Mouse (Mus musculus): ENCODE results near the gene Tmtc4.

Tmtc4 gene

DNA sequence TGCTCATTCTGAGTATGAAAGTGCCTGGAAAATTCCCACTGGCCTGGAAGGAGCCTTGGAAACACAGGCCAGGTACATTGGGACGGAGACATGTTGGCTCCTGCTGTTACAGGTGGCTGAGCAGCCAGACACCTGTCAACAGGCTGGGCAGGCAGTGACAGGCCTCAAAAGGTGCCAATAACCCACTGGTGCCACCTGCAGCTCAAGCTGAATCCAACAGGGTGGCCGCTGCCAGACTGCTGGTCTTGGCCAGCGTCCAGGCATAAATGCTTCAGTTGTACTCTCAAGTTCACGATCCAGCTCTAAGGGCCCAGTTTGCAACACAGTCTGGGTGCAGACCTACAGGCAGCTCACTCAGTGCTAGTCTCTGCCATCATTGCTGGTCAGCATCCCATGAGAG lies 81.0 kb downstream of the Tmtc4 start:
- DNase-seq (ENCODE audit: low read depth, low spot score), result peak; percentile 26

DNA sequence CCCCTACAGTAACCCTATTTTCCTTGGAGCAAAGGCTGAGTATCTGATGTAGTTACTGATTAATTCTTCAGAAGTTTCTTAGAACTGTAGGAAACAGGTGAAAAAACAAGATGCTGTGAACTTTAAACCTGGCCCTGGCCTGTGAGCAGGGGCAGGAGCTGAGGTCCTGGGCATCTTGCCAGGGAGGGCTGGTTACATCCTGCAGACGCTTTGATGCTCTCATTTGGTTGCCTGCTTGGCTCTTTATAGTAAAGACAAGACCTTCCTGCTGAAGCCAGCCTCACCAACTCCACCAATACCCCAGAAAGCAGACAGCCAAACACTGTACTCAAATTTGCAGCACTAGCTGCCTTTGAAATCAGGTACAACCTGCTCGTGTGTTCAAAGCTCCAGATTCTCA lies 81.7 kb downstream of the Tmtc4 start:
- no peak for DNase-seq (ENCODE audit: low read depth, low spot score)

DNA sequence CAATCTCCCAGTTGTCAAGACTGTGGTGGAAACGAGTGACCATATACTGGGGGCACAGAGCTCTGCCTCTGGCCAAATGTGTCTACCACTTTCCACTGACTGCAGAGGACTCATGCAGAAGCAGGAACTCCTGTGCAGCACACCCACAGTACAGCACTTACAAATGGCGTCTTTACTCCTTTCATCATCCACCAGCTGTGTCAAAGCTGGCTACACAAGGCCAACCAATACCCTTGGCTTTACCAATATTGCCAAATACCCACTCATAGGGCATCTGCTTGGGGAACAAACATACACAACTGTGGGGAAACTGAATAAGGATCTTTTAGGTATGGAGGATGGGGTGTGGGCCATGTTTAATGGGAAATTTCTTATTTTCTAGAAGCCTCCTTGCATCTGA lies 82.1 kb downstream of the Tmtc4 start:
- DNase-seq (ENCODE audit: low read depth, low spot score), result no peak

DNA sequence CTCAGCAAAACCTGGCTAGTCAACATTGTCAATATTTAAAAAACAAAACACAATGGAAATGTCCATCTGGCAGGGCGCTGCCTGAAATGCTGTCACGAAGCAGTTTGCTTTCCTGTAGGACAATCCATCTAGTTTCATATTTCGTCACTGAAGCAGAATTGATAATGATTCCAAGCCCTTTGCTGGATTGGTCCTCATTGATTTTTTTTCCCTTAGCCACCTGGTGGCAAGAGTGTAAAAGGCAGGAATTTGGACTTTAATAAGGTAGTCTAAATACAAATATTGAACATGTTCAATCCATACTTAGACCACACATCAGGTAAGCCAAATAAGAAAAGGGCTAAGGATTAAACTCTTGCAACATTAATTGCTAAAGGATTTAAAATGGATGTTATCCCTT lies 82.7 kb downstream of the Tmtc4 start:
- DNase-seq (ENCODE audit: low read depth, low spot score), result no peak

DNA sequence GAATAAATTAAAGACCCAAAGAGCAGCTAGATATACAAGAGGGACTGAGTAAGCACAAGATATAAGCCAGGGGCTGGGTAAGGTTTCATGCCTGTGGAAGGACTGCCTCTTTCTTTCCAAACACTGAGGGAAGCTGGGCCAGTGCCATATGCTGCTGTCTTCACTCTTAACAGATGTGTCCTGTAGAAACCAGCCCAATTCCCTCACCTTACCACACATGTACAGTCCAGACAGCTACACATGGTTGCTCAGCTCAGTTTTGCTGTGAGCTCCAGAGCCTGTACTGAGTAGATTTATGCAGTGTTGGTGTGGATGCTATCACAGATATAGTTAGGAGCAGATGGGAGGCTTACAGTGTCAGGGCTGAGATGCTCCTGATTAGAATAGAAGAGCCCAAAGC lies 83.2 kb downstream of the Tmtc4 start:
- DNase-seq (ENCODE audit: low read depth, low spot score), result no peak

DNA sequence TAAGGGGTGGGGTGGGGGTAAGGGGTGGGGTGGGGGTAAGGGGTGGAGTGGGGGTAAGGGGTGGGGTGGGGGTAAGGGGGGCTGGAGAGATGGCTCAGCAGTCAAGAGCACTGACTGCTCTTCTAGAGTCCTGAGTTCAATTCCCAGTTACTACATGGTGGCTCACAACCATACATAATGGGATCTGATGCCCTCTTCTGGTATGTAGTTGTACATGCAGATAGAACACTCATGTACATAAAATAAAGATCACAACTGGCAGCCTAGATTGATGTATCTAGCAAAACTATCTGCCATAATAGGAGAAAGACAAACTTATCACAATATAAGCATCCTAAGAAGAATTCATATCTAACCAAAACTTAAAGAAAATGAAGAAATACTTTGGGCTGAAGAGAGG lies 85.3 kb downstream of the Tmtc4 start:
- no peak for DNase-seq (ENCODE audit: low read depth, low spot score)

DNA sequence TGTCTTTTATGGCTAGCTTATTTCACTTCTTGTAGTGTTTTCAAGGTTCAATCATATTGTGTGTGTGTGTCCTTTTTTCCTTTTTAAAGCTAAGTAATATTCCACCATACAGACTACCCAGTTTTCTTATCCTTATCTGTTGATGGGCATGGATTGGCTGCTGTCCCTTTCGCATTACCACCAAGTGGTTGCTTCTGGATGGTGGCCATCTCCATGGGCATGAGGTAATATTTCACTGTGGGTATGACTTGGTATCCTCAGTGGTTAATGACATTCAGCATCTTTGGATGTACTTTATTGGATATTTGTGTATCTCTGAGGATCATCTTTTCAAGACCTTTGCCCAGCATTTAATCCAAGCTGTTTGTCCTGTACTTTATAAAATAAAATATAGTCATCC lies 87.7 kb downstream of the Tmtc4 start:
- no peak for DNase-seq (ENCODE audit: low read depth, low spot score)

DNA sequence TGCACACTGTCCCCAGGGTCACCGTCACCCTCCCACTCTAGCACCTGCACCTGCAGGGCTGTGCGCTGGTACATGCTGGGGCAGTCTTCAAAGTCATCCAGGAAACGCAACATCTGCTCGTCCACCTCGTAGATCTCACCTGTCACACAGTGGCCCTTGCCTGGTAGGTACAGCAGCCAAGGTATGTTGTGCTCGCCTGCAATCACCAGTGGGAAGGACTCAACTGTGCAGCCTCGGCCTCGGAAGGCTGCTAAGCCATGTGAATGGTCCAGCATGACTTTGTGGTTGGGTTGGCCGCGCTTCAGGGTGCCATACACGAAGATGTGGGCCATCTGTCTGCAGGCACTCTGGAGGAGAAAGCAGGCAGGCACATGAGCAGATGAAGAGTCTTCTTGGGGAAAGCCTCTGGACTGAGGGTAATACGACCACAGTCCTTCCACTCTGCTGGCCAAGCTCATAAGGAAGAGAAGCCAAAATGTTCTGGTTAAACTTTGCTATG lies 92.3 kb downstream of the Tmtc4 start:
- no peak for DNase-seq (ENCODE audit: low read depth, low spot score)

DNA sequence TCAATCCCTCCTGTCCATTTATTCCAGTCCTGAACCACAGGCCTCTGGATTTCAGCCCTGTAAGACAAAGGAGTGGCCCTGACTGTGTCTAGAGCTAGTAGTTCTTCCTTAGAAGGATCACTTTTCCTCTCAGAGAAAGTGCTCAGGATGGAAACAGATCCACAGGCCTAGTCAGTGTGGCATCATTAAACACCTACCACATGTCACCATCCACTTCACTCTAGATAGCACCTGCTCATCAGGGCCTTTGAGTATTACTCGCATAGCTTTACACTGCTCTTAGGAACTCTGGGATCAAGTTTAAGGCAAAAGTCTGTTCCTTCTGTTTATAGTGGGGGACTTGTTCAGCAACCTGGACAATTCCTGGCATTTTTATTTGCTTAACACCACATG lies 95.4 kb downstream of the Tmtc4 start:
- DNase-seq (ENCODE audit: low read depth, low spot score), result no peak

DNA sequence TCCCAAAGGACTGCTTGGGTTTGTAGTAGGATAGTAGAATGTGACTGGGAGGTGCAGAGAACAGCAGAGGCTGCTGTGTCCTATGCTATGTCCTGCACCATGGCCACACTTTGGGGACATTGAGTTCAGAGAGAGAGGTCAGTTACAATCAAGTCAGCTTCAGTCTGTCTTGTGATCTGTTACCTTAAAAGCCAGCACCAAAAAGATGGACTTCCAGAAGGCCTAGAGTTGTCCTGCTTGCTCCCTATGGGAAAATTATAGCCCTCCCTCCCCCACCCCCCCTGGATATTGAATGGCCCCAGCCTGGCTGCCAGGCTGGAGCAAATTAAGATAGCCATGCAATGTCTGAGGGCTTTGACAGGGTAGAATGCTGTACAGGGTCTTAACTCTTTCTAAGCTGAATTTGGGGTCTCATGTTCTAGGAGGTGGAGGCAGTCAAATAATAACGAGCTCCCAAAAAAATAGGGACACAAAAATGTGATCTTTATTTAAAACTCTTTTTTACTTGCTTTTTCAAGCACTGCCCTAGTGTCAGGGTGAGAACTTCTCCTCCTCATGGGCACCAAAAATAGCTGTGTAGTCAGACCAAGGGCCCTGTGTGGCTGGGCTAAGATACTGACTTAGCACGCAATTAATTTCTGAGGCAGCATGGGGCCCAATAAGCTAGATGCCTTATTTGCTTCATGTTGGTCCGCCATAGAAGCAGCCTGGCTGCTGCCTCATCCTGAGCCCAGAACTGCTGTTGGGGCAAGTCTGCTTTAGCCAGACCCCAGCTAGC lies 95.9 kb downstream of the Tmtc4 start:
- no peak for DNase-seq (ENCODE audit: low read depth, low spot score)

DNA sequence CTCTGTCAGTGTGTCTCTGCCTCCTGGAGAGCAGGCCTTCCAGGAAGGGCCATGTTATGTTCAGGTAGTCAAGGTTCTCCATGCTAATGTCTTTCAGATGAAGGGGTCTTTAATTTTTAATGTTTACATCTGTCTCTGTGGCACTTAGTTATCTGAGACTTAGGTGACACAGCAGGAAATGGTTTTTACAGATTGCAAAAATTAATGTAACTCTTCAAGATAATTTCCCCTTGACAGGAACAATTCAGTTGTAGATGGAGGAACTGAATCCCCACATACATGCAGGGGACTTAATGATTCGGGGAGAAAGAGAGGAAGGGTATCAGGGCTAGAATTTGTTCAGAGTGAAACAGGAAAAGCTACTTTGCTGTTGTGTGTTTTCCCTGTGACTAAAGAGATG lies 96.6 kb downstream of the Tmtc4 start:
- DNase-seq (ENCODE audit: low read depth, low spot score), result no peak

DNA sequence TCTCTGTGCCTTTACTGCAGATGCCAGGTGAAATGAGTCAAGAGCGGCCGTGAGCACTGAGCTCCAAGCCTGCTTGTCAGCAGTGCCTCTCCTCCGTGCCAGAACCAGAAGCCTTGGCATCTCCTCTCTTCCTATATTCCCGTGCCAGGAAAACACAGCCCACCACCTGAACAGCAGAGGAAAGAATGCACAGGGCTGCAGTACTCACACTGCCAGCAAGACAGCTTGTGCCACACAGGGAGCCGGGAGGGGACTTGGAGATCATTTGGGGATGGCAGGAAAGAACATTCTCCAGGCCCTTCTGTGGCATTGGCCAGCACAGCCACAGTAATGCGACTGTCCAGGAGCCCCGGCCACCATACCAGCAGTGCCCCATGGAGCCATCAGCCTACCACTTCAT lies 97.9 kb downstream of the Tmtc4 start:
- DNase-seq (ENCODE audit: low read depth, low spot score), result no peak

DNA sequence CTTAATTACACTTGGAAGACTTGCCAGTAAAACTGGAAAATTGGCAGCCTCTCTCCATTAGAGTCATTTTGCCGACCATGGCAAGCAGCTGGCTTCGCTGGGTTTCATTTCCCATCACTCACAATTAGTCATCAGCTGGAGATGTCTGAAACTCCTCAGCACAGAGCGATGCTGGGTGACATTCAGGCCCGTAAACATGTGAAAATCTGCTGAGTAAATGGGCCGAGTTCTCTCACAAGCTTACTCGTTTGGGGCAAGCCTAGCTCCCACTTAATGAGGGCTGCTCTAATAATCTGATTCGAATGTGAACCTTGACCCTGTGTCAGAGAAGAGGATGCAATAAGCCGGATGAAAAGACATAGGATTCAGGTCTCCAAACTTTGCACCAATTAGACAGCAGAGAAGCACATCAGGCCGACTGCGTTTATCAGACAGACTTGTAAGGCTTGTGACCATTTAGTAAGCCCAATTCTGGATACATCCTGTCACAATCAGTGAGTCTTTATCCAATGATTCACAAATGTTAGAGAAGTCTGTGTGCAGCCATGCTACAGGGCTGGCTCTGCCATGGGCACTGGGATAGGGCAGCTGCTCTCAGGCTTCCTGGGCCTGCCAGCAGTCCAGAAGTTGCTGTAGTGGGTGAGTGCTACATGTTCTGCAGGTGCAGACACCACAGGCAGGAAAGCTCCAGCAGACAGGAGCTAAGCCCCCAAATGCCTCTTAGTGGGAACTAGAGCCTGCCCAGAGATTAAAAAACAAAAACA lies 99.8 kb downstream of the Tmtc4 start:
- DNase-seq (ENCODE audit: low read depth, low spot score), result peak; percentile 32

DNA sequence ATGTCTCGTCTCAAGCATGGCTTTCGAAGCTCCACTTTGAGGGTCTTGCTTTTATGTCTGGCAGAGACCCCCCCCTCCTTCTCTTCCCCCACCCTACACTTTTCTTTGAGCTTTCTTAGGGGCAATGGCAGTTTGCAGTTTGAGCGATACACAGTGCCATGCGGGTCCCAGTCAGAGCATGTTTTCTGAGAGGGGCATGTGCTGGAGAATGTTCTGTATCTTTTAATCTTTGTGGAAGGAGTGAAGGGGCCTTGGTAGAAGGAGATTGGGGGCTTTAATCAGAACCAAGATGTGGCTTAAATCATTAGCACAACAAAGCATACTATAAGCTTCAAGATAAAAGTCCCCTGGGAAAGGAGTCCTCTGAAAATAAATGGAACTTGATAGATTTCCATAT lies 100.4 kb downstream of the Tmtc4 start:
- DNase-seq (ENCODE audit: low read depth, low spot score), result no peak

DNA sequence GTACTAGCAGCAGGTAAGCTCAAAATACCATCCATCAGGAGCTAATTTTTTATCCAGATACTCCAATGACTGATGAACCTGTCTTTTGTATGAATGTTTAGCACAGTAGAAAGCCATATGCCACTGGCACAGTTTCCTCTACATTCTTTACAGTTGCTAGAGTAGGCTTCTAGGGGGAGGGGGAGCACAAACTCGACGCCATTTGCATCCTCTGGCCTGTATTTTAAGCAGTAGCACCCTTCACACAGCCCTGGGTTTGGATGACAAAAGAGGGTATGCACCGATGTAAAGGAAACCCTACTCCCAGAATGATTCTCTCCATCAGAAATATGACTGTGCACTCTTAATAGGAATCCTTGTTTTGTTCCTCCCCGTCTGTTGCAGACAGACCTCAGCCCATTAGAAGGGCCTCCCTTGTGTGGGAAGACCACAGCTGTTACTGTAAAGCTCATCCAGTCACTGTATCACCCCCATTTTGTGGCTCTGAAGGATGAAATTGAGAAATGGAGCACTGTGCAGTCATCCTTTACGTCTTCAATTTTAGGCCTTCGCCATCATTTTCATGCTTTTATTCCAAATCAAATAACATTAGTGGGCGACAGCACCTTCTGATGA lies 100.9 kb downstream of the Tmtc4 start:
- no peak for DNase-seq (ENCODE audit: low read depth, low spot score)

DNA sequence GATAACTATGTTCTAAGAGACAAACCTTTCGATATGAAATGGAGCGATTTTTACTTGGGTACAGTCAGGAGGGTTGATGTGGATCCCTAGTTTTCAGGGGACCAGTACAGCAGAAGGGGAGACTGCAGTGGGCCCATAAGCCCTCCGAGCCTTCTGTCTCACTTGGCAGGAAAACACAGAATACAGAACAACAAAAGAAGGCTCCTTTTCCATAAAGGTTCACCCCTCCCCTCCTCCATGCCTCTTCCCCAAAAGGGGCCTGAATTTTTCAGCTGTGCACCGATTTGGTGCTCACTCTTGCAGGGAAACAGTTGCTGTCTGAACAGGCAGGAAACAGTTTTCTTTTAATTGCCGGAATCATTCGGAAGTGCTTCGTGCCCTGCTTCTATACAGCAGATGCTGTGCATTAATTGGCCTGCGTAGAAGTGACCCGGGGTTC lies 101.6 kb downstream of the Tmtc4 start:
- DNase-seq (ENCODE audit: low read depth, low spot score), result no peak

DNA sequence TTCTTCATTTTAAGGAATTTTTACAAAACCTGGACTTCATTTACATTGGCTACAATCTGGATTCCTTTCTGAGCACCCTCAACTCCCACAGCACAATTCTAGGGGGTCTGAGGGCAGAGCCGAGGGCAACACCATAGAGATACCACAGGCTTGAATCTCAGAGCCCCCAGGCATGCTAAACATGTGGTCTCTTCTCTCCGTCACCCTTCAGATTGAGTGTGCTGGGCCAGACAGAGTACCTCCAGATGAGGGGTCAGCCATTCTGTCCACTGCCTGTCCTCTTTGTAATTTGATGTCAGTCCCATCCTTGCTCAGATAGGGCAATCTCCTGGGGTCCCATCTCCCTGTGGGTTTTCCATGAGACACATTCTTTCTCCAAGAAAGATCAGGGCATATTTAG lies 102.1 kb downstream of the Tmtc4 start:
- DNase-seq (ENCODE audit: low read depth, low spot score), result no peak

DNA sequence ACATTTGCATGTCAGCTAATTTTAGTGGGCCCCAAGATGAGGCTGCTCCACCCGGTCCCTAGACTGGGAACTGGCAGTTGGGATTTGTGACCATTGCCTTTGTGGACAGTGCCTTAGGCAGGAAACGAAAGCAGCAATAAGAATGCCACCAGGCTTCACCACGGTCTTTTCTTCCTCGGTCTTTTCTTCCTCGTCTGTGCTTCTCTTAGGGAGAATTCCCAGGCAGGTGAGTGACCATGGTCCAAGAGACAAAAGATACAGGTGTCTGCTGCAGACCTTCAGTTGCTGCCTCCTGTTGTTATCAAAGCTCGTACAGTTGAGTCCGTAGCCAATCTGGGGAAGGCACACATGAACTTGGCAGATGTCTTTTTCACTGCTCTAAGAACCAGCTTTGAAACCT lies 103.5 kb downstream of the Tmtc4 start:
- no peak for DNase-seq (ENCODE audit: low read depth, low spot score)

DNA sequence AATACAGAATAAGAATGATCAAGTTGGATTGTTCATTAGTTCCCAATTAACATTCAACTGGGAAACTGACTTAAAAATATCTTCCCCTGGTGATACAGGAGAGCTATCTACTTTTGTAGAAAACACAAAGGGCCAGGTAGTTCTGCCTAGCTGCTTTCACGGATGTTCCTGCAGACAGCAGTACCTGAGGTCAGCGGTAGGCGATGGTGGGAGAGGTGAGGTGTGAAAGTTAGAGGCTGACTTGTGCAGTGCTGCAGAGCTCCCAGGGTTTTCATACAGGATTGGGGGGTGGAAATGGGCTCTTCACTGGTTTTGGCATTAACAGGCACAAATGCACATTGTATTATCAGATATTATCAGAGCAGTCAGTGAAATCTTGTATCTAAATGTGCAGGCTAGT lies 106.0 kb downstream of the Tmtc4 start:
- DNase-seq (ENCODE audit: low read depth, low spot score), result no peak

DNA sequence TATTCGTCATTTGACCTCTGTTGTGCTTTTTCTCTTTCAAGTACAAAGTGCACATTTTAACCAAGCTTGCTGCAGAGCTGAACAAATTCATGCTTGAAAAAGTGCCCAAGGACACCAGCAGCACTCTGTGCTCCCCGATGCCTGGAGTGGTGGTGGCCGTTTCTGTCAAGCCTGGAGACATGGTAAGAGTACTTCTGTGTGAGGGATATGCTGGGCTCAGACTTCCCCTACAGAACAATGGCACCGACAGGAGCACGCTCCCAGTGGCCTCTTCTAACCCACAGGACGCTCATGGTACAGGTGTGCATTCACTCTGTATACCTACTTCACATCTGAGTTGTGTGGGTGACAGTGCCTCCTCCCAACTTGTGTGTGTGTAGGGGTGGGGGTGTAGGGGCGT lies 107.1 kb downstream of the Tmtc4 start:
- no peak for DNase-seq (ENCODE audit: low read depth, low spot score)

DNA sequence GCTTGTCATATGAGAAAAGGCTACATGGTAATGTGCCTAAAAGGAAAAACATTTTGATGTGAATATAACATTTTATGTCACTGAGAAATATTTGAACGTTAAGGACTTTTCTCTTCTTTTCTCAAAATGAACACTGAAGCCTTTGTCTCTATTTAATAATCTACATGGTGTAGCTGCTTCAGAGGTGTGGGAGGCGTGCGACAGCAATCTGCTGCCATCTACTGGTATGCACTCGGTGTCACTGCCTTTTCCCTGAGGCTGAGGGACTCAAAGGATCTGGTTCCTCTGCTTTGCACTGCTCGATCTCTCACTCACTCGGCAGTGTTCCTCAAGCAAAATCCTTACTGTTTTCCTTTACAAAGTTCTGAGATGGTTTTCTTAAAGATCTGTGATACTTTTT lies 107.7 kb downstream of the Tmtc4 start:
- DNase-seq (ENCODE audit: low read depth, low spot score), result peak; percentile 74

DNA sequence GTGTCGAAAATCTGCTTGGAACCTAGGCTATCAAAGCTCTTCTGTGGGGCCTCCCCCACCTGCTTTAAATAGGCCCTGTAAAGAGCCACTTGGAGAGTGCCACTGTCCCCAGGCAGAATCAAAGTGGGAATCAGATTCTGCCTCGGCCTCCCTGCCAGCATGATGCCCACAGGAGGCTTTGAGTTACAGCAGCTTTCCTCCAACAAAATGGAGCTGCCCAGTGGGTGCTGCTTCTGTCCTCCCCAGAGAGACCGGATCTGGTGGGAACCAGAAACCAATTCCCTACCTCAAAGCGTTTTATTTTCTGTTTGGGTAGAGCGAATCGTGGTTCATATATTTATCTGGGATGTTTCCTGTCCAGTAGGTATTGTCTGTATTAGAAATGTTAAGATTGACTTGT lies 108.2 kb downstream of the Tmtc4 start:
- no peak for DNase-seq (ENCODE audit: low read depth, low spot score)

DNA sequence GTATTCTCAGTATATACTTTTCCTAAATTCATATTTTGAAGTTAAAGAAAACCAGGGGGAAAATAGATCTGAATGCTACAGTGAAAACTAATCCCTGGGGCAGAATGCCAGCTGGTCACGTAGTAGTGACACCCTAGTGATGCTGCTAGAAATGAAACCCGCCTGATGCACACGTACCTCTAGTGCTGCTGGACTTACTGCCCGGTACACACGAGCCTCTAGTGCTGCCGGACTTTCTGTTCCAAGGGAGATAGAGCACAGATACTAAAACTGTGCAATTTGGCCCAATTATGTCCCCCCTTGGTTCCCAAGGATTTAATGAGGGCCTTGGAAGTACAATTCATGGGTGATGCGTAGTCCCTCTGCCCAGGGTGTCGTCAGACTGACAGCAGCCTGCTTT lies 108.8 kb downstream of the Tmtc4 start:
- no peak for DNase-seq (ENCODE audit: low read depth, low spot score)

All from A20 (cell line).